Mouse (Mus musculus): Measurements from ENCODE around the gene Hspb6. TPM values are rescaled to one million over a fixed set of nuclear protein-coding genes. Genes with fewer than 3 reads are reported as not detected.

The Hspb6 gene
- total RNA-seq, 2 experiments from 2014 or later: 425 to 488 TPM

GRCm38 (mm10) chr7:30579950-30580349 lies 28.0 kb downstream of the Hspb6 start:
- intact Hi-C loops (cut with DNase I): no loop called here
- DNase-seq: no peak

DNA sequence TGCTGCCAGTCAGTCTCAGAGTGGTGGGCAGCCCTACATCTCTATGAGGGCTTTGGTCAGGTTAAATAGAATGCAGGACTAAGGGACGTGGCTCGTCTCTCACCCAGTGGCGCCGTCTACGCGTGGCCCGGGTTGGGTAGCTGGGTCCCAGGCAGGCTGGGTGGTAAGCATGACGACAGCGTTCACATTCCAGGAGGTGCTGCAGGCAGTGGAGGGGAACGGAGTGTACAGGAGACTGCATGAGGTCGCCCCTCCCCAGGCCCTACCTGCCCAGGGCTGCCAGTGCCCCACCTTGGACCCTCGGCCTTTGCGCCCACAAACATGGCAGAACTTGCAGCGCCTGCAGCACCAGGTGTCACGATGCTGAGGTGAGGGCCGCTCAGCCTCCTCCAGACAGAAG lies 29.6 kb downstream of the Hspb6 start:
- DNase-seq: no peak
- intact Hi-C loops (cut with DNase I): no loop called here

DNA sequence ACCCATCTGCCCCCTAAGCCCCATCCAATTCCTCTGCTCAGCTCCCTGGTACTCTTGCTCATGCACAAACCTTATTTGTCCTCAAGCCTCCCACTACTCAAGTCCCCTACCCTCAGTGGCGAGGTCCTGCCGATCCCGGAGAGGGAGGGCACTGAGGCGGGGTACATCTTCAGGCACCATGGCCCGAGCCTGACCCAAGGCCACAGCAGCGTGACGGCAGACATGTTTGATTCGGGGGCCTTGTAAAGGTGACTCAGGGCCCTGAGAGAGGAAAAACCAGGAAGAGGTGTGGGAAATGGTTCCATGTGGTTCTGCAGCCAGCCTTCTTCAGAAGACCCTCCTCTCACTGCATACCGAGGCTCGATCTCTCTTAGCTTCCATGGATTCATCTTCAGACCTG lies 32.4 kb downstream of the Hspb6 start:
- intact Hi-C loops (cut with DNase I): no loop called here
- DNase-seq: no peak

DNA sequence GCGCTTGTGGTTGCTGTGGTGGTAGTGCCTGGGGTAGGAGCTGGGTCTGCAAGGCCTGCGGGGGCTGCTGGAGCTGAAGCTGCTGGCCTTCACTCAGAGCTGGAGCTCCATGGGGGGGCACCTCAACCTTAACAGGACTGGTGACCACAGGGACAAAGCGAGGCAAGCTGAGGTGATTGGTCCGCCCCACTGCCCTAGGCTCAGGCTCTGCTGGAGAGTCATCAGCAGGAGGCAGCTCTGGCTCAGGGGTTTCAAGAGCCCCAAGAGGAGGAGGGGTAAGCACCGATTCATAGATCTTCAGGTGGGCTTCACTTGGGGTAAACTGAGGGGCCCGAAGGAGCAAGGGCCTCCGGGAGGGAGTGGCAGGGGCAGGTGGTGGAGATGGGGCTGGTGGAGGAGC lies 33.2 kb downstream of the Hspb6 start:
- intact Hi-C loops (cut with DNase I): no loop called here
- DNase-seq: no peak

DNA sequence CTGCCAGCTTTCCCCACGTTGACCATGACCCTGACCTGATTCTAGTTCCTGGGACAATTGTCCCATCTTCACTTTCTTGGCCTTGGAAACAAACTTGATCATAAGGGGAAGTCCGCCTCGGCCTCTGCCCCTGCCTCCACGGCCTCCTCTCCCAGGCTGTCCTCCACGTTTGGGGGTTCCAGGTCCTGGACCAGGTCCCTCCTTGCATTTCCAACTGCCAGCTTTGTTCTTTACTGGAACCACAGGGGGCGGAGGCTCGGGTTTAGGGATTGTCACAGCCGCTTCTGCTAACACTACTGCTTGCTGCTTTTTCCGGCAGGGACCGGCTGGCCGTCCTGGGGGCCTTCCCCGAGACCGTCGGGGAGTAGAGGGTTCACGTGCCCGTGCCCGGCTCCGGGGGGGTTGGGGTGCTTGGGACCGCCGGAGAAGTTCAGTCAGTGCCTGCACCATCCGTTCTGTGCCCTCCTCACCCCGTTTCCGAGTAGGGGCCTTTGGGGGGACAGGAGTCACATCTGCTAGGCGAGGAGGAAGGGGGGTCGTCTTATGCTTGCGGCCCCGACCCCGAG lies 34.6 kb downstream of the Hspb6 start:
- intact Hi-C loops (cut with DNase I): no loop called here
- DNase-seq: no peak

DNA sequence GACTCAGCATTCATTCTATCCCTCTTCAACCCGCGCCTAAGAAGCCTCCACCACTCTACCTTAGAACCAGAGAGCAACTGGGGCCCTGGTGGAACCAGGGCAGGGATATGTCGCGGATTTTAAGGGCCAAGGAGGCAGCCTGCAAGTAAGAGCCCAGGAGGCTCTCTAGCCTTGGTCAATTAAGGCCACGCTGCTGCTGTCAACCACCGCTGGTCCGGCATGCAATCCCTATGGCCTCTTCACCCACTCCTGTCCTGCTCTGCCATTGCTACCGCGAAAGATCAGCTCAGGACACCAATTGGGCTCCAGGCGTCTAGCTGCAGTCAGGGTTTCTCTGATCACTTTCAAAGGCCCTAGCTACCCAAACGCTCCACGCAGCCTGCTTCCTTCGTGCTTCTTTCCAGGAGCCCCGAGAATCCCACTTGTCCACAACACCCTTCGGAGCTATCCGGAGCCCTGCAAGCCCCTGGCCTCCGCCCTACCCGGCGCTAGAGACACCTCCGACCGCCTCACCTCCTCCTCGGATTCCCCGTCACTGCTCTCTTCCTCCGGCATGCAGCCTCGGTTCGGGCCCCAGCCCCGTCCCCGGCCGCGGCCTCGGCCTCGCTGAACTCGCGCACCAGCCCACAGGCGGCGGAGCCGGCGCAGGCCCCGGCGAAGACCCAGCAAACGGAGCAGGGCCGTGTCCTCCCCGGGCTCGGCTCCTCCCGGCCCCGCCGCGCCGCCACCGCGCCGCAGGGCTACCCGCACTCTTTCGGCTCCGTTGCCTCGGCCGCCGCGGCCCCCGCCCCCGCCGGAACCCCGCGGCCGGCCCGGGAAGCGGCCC lies 36.1 kb downstream of the Hspb6 start:
- DNase-seq: peak in 1 of 2 experiments; percentile 47
- intact Hi-C loops (cut with DNase I): loop anchor here (1.0 to 2.0 kb wide), 2 partner anchors 24 to 271 kb away; no protein-coding TSS in a partner anchor

GRCm38 (mm10) chr7:30588676-30589434 lies 36.9 kb downstream of the Hspb6 start, which contains the start of gene Kmt2b:
Gene Kmt2b, minus strand, starts transcription at chr7:30588726.
- peak; percentile 95 to 97 for DNase-seq
- intact Hi-C loops (cut with DNase I): loop anchor here (1.0 to 2.0 kb wide), 3 partner anchors 19 to 270 kb away; no protein-coding TSS in a partner anchor

GRCm38 (mm10) chr7:30589435-30590301 lies 37.7 kb downstream of the Hspb6 start:
- DNase-seq: peak; percentile 88 to 90

DNA sequence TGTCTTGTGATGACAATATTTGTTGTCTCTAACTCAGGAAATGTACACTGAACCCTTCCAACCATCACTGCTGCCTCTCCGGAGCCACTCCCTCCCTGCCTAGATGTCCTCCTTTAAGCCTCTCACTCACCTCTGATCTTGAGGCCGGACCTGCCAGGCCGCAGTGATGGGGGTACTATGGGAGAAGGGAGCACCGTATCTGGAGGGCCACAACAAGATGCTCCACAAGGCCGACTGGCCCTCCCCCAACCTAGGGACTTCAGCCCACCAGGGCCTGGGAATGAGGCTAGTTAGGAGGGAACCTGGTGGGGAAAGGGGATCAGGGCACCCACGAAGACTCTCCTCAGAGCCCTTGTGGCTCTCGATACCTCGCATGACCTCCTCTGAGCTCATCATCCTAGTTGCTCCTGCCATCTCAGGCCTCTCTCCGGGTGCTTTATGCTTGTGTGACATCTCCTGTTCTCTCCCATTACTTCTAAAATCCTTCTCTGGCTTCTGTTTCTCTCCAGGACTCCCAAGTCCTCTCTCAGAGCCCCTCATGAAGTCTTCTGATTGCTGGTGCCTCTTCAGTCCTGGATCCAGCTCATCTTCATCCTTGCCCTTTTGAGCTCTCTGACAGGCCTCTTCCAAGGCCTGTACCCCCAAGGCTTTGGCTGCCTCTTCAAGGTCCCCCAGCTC lies 39.1 kb downstream of the Hspb6 start:
- intact Hi-C loops (cut with DNase I): loop anchor here (1.0 kb wide), 1 partner anchor 22 kb away; no protein-coding TSS in a partner anchor
- DNase-seq: no peak

More at GRCm38 (mm10) chr7:30589435-30590301, 37.7 kb downstream of the Hspb6 start:
- intact Hi-C loops (cut with DNase I): loop anchor here (1.0 to 2.0 kb wide), 3 partner anchors 19 to 269 kb away; no protein-coding TSS in a partner anchor

- intact Hi-C loops (cut with DNase I): no loop called here
- DNase-seq: no peak
Measured at GRCm38 (mm10) chr7:30591605-30591951, 39.6 kb downstream of the Hspb6 start.

DNA sequence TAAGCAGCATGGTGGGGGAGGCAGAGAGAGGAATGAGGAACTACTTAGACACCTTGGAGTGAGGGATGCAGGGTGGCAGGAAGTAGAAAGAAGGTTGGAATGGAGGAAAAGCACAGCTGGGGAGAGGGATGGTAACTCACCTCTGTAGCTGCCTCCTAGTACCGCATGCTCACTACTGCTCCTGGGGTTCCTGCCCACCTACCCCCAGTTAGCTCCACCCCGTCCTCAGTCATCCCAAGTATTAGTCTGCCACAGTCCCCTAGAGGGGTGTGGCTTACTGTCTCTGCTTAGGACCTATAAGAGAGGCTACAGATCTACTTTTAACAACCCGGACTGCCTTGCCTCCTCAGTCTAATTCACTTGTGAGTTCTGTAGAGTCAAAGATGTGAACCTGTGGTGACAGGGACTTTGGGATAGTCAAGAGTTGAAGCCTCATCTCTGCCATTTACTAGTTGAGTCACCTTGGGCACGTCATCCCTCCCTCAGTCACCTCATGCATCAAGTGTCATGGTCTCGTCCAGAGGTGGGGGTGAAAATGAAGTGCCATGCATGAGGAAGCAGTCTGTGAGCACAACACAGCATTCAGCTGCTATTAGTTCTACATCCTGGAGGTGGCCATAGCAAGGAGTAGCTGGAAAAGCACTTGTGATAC lies 40.9 kb downstream of the Hspb6 start:
- intact Hi-C loops (cut with DNase I): no loop called here

DNA sequence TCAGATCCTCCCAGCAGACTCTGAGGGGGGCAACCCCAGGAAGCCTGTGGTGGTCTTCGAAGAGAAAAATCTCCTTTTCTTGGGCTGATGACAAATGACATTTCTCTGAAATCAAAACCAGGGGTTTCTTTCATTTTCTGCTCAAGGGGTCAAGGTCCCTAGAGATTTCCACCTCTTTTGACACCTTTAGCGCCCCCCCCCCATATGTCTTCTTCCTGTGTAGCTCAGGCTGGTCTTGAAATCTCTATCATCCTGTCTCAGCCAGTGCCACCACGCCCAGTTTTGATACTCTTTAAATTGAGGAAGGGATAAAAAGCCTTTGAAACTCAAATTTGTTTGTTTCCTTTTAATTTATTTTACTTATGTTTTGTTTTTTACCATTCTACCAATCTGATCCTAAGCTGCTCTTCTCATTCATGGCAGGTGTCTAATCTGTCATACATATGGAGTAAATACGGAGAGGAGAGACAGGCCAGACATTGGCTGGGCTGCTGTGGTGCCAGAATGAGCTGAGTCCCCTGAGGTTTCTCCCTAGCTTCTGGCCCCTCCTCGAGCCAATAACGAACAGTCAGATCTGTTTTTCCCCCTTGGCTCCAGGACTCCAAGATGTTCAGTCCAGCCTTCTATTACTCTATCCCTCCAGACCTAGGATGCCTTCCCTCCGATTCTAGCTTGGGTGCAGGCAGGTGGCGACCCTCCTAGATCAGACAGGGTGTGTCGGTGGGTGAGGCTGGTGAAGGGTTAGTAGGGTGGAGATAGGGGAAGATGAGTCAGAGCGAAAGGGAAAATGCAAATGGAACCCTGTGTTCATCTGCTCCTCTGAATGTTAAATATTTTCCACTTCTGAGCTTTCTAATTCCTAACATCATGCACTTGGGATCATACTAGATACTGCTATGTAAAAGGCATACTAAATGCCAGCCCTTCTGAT lies 41.9 kb downstream of the Hspb6 start:
- DNase-seq: no peak
- intact Hi-C loops (cut with DNase I): no loop called here

More for the DNA sequence above, 40.9 kb downstream of the Hspb6 start:
- no peak for DNase-seq

DNA sequence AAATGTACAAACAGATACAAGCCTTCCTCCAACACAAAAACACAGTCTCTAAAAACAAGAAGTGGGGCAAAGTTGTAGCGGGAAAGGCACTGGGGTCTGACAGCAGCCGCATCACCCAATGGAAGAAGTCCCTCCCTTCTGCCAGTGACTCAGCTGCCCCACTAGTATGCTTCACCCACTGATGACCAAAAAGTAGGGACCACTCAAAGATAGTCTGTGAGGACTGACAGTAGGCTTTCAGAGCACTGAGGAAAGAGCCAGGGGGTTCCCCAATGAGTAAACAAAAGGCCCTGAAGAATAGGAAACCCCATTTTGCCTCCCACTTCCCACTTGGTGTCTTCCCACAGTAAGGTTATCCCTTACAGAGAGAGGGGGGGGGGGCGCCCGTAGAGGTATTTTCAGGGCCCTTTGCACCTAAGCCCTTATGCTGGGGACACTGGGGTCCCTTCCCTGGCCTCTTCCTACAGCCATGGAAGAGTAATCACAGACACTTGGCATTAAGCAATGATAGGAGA lies 42.6 kb downstream of the Hspb6 start:
- intact Hi-C loops (cut with DNase I): no loop called here
- DNase-seq: no peak

GRCm38 (mm10) chr7:30596093-30596492 lies 44.1 kb downstream of the Hspb6 start:
- no peak for DNase-seq
- intact Hi-C loops (cut with DNase I): no loop called here

GRCm38 (mm10) chr7:30596811-30597210 lies 44.8 kb downstream of the Hspb6 start:
- DNase-seq: no peak
- intact Hi-C loops (cut with DNase I): no loop called here

- intact Hi-C loops (cut with DNase I): no loop called here
- DNase-seq: no peak
Measured at GRCm38 (mm10) chr7:30598786-30599185, 46.8 kb downstream of the Hspb6 start, which contains the start of gene Zbtb32. Gene Zbtb32, minus strand, starts transcription at chr7:30598909.

- intact Hi-C loops (cut with DNase I): loop anchor here (10.0 kb wide), 1 partner anchor 225 kb away; no protein-coding TSS in a partner anchor
- DNase-seq: peak; percentile 80 to 89
Measured at GRCm38 (mm10) chr7:30599933-30600353, 48.0 kb downstream of the Hspb6 start.

Measured in heart, postnatal 14 days (tissue).